Mouse (Mus musculus): ENCODE measurements around the gene Lrriq1. TPM values are rescaled to one million over a fixed set of nuclear protein-coding genes. Genes with fewer than 3 reads are reported as not detected.

Gene Lrriq1
- total and polyA plus RNA-seq, 3 experiments, result 0.12 TPM; not detected in 2

- Histone ChIP-seq H3K36me3 (ENCODE audit: control insufficient read depth, insufficient read depth, low read length) (no peaks in the 10 kb centered on the region), H3K27ac (no peak overlapping the region), H3K4me1 (ENCODE audit: control insufficient read depth, insufficient read depth, low read length) (no peaks in the 10 kb centered on the region), H3K79me2 (replicated peaks; ENCODE audit: control insufficient read depth, insufficient read depth, low read length) (no peaks in the 10 kb centered on the region), H3K27me3 (ENCODE audit: control insufficient read depth, insufficient read depth, low read length) (peaks cover 25% of the 10 kb centered on the region), H3K4me3 (no peak overlapping the region), H3K9ac (ENCODE audit: low read depth, low read length) (no peak overlapping the region)
- DNase-seq, result no peak
- WGBS, result 9% methylated on average over 11 of the region's 11 CpGs
- TF ChIP-seq POLR2A (IDR thresholded peaks at IDR 0.05; ENCODE audit: insufficient read depth, low read depth, low read length) (no peak), CTCF (IDR thresholded peaks at IDR 0.05) (no peak), EP300 (IDR thresholded peaks at IDR 0.05; ENCODE audit: insufficient read depth, low read depth, low read length) (no peak)
- intact Hi-C loops (cut with DNase I), result no loop called here
Measured at GRCm38 (mm10) chr10:103030931-103031330, 205.2 kb downstream of the Lrriq1 start.

GRCm38 (mm10) chr10:103029730-103030490, 206.2 kb downstream of the Lrriq1 start, which contains the start of gene Alx1:
Gene Alx1 (minus strand): TSS chr10:103030215.
- peaks cover 28% of the 10 kb centered on the region for H3K27me3 ChIP-seq (ENCODE audit: control insufficient read depth, insufficient read depth, low read length)
- H3K9ac ChIP-seq (ENCODE audit: low read depth, low read length), result no peak within 1 kb of the TSS
- TF ChIP-seq EP300 (IDR thresholded peaks at IDR 0.05; ENCODE audit: insufficient read depth, low read depth, low read length) (no peak), CTCF (IDR thresholded peaks at IDR 0.05) (no peak), POLR2A (IDR thresholded peaks at IDR 0.05; ENCODE audit: insufficient read depth, low read depth, low read length) (no peak)
- no peaks in the 10 kb centered on the region for H3K36me3 ChIP-seq (ENCODE audit: control insufficient read depth, insufficient read depth, low read length)
- H3K79me2 ChIP-seq (replicated peaks; ENCODE audit: control insufficient read depth, insufficient read depth, low read length), result no peaks in the 10 kb centered on the region
- H3K27ac ChIP-seq, result no peak within 1 kb of the TSS
- 7% methylated on average over 32 of the region's 32 CpGs for WGBS
- H3K4me3 ChIP-seq, result no peak within 1 kb of the TSS
- no peaks in the 10 kb centered on the region for H3K4me1 ChIP-seq (ENCODE audit: control insufficient read depth, insufficient read depth, low read length)
- DNase-seq, result no peak
- intact Hi-C loops (cut with DNase I), result no loop called here

GRCm38 (mm10) chr10:103029132-103029729, 206.9 kb downstream of the Lrriq1 start:
- intact Hi-C loops (cut with DNase I), result no loop called here
- Histone ChIP-seq H3K9ac (ENCODE audit: low read depth, low read length) (no peak overlapping the region), H3K27ac (no peak overlapping the region), H3K4me1 (ENCODE audit: control insufficient read depth, insufficient read depth, low read length) (no peaks in the 10 kb centered on the region), H3K4me3 (no peak overlapping the region), H3K36me3 (ENCODE audit: control insufficient read depth, insufficient read depth, low read length) (no peaks in the 10 kb centered on the region), H3K27me3 (ENCODE audit: control insufficient read depth, insufficient read depth, low read length) (peaks cover 26% of the 10 kb centered on the region), H3K79me2 (replicated peaks; ENCODE audit: control insufficient read depth, insufficient read depth, low read length) (no peaks in the 10 kb centered on the region)
- WGBS, result 3% methylated on average over 23 of the region's 23 CpGs
- TF ChIP-seq CTCF (IDR thresholded peaks at IDR 0.05), result no peak
- no peak for TF ChIP-seq POLR2A (IDR thresholded peaks at IDR 0.05; ENCODE audit: insufficient read depth, low read depth, low read length)
- no peak for TF ChIP-seq EP300 (IDR thresholded peaks at IDR 0.05; ENCODE audit: insufficient read depth, low read depth, low read length)
- no peak for DNase-seq

GRCm38 (mm10) chr10:103028253-103029131, 207.6 kb downstream of the Lrriq1 start:
- WGBS, result 2% methylated on average over 50 of the region's 50 CpGs
- TF ChIP-seq EP300 (IDR thresholded peaks at IDR 0.05; ENCODE audit: insufficient read depth, low read depth, low read length) (no peak), CTCF (IDR thresholded peaks at IDR 0.05) (no peak), POLR2A (IDR thresholded peaks at IDR 0.05; ENCODE audit: insufficient read depth, low read depth, low read length) (no peak)
- Histone ChIP-seq H3K27ac (no peak overlapping the region), H3K4me1 (ENCODE audit: control insufficient read depth, insufficient read depth, low read length) (no peaks in the 10 kb centered on the region), H3K27me3 (ENCODE audit: control insufficient read depth, insufficient read depth, low read length) (peaks cover 26% of the 10 kb centered on the region), H3K79me2 (replicated peaks; ENCODE audit: control insufficient read depth, insufficient read depth, low read length) (no peaks in the 10 kb centered on the region), H3K4me3 (0 out of 2 replicates have a peak overlapping the region, but pooled peaks have one; percentile 16), H3K36me3 (ENCODE audit: control insufficient read depth, insufficient read depth, low read length) (no peaks in the 10 kb centered on the region), H3K9ac (ENCODE audit: low read depth, low read length) (no peak overlapping the region)
- DNase-seq, result peak in 1 of 2 experiments; percentile 19
- intact Hi-C loops (cut with DNase I), result no loop called here

GRCm38 (mm10) chr10:103027931-103028252, 208.2 kb downstream of the Lrriq1 start:
- intact Hi-C loops (cut with DNase I), result no loop called here
- no peak overlapping the region for H3K27ac ChIP-seq
- no peaks in the 10 kb centered on the region for H3K79me2 ChIP-seq (replicated peaks; ENCODE audit: control insufficient read depth, insufficient read depth, low read length)
- H3K36me3 ChIP-seq (ENCODE audit: control insufficient read depth, insufficient read depth, low read length), result no peaks in the 10 kb centered on the region
- no peak overlapping the region for H3K9ac ChIP-seq (ENCODE audit: low read depth, low read length)
- H3K27me3 ChIP-seq (ENCODE audit: control insufficient read depth, insufficient read depth, low read length), result peaks cover 26% of the 10 kb centered on the region
- H3K4me1 ChIP-seq (ENCODE audit: control insufficient read depth, insufficient read depth, low read length), result no peaks in the 10 kb centered on the region
- no peak overlapping the region for H3K4me3 ChIP-seq
- TF ChIP-seq POLR2A (IDR thresholded peaks at IDR 0.05; ENCODE audit: insufficient read depth, low read depth, low read length) (no peak), CTCF (IDR thresholded peaks at IDR 0.05) (no peak), EP300 (IDR thresholded peaks at IDR 0.05; ENCODE audit: insufficient read depth, low read depth, low read length) (no peak)
- no peak for DNase-seq
- 2% methylated on average over 15 of the region's 15 CpGs for WGBS

Data from heart, adult 2 months (tissue).